Mouse (Mus musculus) layer of hippocampus, adult 8-10 months (tissue): ENCODE measurements at regions not wholly inside any gene's neighbourhood (a gene's known extent, or its start where the extent isn't known, plus 50 kb on each side); places are given as distances from the start of the nearest gene placed in this dataset.

Source experiments
- DNase-seq, 2 experiments: peaks; one replicate each; pipeline ENCODE4 v3.0.0; 2022; ENCODE audit warnings: low spot score in 2 of 2

DNA sequence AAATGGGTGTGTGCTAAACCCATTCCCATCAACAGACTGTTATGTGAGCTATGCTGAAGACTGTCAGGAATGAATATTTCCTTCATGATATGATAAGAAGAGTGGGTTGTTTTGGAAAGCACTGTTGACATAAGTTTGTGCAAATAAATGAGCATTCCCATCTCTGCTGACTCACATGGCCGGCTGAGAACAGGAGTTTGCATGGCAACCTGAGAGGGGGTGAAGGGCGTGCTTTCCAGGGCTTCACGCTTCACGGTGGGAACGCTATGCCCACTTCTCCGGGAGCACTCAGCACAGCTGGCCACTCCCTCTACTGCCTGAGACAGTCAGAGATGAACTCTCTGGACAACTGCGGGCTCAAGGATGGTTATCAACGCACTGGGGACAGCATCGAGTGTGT lies 348.9 kb upstream of the Slc24a5 start:
- no peak for DNase-seq

DNA sequence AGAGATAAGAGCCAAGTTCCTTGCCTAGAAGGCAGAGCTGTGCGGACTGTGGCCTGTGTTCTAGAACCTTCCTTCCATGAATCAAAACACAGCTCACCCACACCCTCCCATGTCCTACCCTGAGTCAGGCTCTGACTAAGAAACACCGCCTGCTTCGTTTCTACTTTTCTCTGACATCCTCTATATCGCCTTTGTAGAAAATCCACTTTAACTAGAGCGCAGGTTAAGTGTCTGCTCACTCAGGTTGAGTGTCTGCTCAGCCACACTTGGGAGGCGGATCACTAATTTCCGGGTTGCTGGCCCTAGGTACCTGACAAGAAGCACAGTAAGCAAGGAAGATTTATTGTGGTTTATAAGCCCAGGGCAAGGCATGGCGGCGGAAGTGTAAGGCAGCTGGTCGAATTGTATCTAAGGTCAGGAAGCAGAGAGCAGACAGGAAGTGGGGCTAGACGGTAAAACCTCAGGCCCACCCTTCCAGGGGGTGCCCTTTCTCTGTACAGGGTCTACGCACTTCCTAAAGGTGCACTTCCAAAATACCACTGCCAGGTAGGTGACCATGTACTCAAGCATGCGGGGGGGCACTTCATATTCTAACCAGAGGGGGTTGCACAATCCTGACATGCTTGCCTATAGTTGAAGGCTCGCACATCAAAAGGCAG lies 348.0 kb upstream of the Slc24a5 start:
- no peak for DNase-seq

DNA sequence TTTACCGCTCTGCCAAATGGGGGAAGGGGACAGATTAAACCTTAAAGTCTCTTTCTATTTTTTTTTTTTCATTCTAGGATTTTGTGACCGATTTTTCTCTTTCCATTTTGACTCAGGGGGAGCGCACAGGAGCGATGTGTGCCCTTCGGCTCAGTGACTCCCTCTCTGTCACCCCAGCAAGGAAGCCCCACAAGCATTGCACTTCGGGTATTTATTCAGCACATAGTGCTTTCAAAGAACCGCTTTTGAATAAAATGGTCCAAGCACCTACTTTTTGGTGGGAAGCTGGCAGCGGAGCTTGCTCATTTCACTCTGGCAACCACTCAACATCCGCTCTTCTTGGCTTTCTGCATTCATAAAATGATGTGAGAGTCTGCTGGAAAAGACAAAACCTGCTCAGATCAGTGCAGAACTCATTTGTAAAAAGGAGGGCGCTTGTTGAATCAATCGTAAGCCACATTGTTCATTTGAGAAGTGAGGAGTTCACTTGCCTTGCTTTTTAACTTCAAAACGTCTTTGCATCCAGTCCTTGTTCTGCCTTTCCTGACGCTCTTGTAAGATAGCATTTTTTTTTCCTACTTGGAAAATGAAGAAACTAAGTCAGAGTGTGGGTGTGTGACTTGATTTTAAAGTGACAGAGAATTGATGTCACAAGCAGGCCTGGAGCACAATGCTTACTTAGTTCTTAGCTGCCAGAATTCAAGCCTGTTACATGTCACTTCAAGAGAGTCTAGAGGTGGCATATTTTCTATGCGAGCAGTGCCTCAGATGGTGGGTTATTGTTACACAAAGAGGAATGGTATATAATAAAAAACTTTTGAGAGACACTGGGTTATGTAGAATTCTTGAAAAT lies 347.1 kb upstream of the Slc24a5 start:
- peak; percentile 57 to 69 for DNase-seq

DNA sequence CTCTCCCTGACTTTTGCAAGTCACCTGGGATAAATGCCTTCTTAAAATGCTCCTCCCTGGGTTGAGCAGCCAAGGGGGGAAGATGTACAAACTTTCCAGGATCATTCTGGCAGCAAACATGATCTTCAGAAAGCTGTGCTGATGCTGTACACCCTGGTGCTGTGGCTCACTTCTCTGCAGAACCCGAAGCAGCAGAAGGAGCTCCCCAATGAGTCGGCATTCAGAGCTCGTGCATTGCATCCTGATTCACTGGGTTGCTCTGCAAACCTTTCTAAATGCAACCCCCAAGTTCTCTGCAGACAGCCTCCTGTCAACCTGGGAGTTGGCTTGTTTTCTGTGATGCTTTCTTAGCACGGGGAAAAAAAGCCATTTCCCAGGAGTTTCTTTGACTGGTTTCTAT lies 343.8 kb upstream of the Slc24a5 start:
- no peak for DNase-seq

DNA sequence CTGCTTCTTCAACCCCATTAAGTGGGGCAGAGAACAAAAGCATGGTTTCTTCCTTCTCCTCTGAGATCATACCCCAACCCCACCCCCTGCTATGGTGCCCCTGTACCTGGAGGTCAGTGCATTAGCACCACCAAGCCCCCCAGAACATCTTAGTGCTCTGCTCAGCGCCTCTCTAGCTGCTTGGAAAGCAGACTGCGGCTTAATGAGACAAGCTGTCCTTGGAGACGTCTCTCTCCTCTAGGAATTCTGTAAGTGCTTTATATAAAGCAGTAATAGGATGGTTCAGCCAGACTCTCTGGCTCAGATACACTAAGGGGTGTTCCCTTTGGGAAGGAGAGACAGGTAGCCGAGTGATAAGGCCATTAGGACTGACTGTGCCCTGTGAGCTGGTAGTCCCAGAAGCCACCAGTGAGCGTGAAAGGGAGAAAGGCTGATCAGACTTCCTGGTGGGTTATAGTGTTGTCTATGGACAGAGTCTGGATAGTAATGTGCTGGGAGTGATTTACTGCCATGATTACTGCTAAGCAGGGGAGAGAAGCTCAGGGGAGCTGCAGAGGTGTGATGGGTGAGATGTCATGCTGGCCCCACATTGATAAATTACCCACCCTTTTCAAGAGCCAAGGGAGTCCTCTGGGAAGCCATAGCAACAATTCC lies 343.0 kb upstream of the Slc24a5 start:
- DNase-seq = no peak

DNA sequence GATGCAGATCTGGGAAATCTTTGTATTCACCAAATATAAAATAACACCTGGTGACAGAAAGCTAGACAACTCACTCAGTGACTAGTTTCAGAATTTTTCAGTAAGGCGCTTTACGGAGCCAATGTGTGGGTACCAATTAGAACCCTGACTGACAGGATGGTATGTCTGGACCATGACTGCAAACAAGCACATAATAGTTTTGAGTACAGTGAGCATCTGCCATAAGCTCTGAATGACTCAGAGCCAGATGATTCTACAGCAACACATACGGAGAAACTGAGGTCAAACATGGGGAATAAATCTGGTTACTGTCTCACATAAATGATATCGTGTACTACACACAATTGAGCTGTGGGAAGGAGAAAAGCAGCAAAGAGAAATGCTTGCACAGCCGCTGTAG lies 339.9 kb upstream of the Slc24a5 start:
- peak; percentile 11 to 14 for DNase-seq

DNA sequence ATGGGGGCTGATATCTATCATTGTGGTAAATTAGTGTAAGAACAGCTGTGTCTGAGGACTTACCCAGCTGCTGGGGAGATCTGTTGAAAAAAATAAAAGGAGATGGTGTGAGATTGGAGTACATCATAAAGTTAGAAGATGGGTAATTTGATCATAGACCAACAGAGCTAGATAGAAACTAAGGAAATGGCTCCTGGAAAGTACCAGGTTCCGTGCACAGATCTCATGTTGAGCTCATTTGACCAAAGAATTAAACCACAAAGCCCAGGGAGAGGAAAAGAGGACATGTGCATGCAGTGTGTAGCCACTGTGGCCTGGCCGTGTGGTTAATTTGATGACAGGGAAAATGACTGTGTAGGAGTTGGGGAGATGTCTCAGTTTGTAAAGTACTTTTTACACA lies 335.3 kb upstream of the Slc24a5 start:
- no peak for DNase-seq

DNA sequence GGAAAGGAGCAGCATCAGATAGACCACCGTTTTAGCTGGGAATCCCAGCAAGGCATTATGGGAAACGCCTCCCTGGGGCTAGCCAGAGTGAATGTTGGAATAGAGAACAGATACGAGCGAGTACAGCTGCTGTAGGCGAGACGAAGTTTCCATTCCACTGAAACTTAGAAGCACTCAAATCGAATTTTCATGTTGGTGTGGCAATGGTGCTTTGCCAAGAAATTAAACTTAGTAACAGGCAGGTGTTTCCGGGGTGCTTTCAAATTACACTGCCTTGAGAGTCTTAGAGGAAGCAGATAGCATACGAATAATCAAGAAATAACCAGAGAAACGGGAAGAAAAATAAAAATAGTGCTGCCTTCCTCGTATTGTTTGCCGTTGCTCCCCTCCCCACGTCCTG lies 327.1 kb upstream of the Slc24a5 start:
- DNase-seq = no peak

DNA sequence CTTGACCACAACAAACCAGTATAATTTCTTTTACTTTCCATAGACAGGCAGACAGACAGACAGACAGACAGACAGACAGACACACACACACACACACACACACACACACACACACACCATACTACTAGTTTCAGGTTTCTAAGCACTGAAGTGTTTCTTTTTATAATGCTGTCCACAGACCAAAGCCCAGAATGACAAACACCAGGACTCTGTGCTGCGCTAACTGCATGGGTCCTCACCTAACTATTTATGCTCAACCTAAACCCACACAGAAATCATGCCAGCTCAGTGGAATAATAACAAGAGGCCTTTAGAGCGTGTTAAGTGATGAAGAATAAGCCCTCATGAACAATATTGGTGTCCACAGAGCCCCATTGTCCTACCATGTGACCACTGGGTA lies 325.0 kb upstream of the Slc24a5 start:
- no peak for DNase-seq

DNA sequence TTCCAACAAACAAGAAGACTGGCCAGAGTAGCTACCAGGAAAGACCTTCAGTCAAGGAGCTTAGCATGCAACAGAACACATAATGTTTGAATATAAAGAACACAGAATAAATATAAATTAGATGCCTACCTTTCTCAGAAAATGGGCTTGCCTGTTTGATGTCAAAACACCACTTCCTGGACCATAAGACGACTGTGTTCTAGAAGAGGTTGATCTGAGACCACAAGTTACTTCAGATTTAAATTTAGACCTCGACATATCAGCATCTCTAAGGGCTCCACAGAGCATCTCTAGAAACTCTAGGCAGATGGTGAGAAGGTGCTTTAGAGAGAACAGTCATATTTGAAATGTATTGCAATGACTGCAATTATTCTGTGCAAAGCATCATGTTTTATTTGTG lies 322.9 kb upstream of the Slc24a5 start:
- no peak for DNase-seq

DNA sequence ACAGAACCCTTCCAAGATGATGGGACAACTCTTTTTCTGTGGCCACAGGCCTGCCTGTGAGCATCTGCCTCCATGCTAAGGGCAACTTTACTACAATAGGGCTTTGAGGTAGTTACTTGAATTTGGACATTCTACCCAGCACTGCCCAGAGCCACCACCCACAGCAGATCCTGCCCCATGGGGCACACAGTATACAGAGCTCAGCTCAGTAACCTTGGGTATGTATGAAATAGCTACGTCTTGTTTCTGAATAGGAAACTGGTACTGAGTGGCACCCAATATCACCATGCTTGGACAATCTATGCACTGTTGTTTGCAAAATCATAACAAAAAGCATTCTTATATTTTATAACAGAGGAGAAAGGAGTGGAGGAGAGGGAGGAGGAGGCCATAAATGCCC lies 320.8 kb upstream of the Slc24a5 start:
- peak in 1 of 2 experiments; percentile 14 for DNase-seq

DNA sequence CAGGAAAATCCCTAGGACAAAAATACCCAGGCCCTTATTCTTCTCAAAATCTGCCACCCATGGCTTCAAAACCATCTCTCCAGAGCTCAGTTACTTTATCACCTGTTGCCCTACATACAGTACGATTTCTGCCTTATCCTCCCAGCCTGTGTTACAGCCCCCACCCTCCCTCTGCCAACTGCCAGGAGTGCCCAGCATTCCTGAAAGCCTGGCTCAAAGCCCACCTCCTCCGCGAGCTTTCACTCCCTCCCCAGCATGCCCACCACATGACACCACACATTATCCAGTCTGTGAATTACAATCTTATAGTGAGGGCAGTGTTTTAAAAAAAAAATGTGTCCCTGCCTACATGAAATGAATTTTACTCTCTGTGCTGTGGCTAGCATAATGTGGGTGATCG lies 320.3 kb upstream of the Slc24a5 start:
- peak in 1 of 2 experiments; percentile 29 for DNase-seq

DNA sequence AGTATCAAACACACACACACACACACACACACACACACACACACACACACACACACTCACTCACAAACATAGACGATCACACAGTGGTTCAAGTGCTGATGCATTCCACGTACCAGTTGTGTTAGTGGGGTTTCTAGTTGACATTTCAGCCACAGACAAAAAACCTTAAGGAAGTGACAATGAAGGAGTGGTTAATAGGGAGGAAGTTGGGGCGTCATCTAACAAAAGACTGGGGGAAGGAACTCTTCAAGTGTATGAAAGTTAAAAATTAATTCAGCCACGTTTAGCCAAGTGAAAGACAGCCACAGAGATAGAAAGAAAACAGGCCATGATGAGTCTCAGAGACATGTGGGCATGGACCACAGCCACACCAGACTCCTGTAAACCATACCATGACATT lies 316.1 kb upstream of the Slc24a5 start:
- no peak for DNase-seq

DNA sequence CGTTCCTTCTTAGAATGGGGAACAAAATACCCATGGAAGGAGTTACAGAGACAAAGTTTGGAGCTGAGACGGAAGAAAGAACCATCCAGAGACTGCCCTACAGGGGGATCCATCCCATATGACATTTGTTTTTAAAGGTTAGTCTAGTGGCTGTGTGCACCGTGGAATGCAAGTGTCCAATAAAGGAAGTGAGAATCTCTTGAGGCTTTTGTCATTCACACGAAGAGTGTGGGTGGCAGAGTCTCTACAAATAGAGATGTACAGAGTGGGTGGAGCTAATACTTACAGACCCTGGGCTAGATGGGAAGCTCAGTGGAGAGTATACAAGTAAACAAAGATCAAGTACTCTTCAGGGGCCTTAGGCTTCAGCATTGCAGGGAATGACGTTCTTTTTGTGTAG lies 314.2 kb upstream of the Slc24a5 start:
- DNase-seq = no peak

DNA sequence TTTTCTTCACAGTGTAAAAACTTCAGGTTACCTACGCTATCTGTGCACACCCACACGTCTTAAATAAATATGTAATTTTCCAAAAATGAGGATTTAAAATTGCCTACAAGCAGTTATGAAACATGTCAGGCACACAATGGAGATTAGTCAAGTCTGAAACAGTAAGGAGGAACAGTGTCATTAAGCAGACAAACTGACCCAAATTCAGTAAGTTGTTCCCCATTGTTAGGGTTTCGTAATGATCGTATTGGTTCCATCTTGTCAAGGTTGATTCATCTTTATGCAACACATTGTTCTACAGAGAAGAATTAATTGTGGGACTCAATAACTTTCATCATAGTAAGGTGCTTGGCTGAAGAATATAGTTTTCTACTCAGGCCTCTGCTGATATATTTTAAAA lies 312.7 kb upstream of the Slc24a5 start:
- DNase-seq = no peak

DNA sequence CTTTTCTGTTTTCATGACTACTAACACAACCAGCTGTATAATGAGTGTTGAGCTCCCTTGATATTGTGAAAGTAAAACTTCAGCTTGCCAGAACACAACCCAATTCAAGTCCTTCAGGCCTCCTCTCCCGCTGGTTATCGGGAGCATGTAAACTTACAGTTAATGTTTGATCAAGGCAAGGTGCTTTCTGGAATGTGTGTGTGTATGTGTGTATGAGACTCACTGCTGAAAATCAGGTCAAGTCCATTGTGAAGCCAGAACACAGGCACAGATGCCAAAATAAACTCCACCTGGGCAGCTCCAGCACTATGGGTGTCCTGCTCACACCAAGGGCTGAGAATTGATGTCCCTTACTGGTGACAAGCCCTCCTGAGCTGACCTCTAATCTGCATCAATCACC lies 308.9 kb upstream of the Slc24a5 start:
- DNase-seq = no peak

DNA sequence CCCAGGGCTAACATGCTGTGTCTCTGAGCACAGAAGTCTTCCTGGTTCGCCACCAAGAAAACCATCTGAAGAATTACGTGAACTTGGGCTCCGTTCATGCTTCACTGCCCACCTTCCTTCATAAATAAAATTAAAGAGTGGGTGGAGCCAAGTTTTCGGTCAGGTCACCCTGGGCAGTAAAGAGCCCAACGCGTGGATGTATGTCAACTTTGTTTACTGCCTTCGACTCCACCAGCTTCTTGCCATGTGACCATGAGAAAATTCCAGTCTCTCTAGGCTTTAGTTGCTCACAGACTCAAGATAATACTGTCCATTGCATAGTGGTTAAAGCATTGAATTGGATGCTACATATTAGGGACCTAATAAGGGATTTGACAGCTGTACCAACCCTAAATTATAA lies 304.3 kb upstream of the Slc24a5 start:
- no peak for DNase-seq

DNA sequence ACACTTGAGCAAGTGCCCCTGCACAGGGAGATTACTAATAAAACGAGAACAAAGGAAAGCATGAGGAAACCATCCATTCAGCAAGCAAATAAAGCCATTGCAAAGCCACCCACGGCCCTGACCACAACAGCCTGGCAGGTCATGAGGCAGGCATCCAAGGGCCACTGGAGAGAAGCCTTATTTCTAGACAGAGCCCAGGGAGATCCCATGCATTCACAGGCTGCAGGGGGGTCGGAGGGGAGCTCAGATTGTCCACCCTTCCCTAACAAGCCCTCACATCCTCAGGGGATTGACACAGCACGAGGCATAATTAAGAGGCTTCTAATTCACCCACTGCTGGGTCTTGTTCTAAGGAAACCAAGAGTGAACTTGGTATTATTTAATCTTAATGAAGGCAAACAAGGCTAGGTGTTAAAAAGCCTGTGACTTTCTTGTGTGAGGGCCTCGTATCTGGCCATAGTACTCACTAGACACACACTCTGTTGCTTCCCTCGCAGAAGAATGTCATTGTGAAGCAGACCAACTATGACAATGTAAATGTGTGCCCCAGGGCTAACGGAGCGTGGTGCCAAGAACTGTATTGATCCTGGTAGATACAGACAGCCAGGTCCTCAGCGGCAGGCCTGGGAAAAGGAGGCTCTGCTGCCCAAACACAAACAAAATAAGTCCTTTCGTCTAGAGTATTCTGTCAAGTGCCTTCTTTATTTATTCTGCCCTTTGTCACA lies 303.6 kb upstream of the Slc24a5 start:
- DNase-seq = no peak

DNA sequence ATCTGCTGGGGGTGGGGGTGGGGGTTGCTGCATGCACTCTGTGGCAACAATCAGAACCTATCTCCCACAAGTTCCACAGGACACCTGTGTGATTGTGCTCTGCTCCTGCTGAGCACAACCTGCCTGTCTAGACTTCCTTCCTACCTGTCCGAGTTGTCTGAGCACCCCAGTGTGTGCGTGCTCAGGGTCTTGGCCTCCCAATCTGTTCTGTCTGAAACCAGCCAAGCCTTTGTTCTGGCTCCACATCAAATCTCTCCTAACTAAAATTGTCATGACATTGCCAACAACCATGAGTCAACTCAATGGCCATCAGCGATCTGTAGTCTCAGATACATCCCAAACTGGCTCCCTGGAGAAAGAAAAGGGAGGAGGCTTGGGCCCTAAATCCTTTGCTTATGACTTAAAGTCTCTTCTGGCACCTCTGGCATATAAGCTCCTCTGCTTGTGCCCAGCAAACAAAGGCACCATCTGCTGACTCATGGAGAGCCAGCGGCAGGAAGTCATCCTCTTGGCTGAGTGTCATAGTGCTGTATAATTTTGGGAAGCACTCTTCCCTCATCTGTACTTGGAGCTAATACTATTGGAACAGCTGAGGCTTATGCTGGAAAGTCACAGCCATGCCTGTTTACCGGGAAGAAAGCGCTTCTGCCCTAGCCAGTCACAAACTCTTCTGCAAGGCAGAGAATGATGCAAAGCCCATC lies 298.5 kb upstream of the Slc24a5 start:
- no peak for DNase-seq

DNA sequence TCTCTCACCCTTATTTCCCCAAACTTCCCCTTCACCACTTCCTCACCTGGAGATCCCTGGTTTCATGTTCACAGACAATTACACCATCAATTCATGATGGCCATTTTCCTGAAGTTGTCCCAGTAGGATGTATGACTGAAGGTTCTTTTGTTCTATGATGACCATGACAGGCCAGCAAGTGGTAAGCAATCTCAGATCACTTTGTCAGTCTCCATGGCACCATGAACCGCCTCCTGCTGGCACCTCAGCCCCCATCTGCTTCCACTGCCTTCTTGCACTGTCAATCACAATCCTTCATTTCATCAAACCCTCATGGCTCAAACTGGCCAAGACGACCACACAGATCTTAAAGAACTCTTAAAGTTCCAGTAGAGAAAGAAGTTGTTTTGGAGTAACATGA lies 297.9 kb upstream of the Slc24a5 start:
- no peak for DNase-seq

DNA sequence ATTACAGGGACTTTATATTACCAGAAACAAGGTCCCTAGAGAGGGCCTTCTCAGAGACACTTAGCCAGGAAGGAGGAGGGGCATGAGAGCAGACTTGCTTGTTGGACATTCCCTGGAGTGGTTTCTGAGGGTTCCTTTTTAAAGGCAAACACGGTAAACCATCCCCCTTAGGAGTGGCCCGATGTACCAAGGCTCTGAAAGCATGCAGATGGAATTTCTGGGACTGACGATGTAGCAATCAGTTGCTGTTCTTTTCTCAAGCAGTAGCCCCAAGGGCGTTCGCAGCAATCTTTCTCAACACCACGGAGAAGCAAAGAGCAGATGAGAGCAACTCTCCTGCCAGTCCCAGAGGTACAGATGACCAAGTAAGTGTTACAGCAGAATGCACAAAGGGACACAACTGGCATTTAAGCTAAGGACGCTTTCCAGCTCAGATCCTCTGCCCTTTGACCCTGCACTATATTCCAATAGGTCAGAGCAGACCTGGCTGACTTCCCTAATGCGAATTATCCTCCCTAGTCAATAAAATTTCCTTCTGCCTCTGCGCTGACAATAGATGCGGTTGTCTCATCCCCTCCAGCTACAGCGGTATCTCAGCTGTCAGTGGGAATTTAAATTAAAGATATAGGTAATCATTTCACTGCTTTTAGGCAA lies 295.7 kb upstream of the Slc24a5 start:
- DNase-seq = no peak
